Mouse (Mus musculus) layer of hippocampus, adult 18-20 months (tissue): ENCODE measurements at regions not wholly inside any gene's neighbourhood (a gene's known extent, or its start where the extent isn't known, plus 50 kb on each side); places are given as distances from the start of the nearest gene placed in this dataset.

Source experiments
- DNase-seq, 2 experiments: peaks; one replicate each; pipeline ENCODE4 v3.0.0; 2022; ENCODE audit warnings: low spot score in 2 of 2

- no peak for DNase-seq
Observed at GRCm38 (mm10) chr5:80766591-80766990, 253.3 kb upstream of the Adgrl3 start.

GRCm38 (mm10) chr5:80783892-80784291, 236.0 kb upstream of the Adgrl3 start:
- DNase-seq, result peak; percentile 59 to 84

- no peak for DNase-seq
Observed at GRCm38 (mm10) chr5:80784746-80785145, 235.2 kb upstream of the Adgrl3 start.

GRCm38 (mm10) chr5:80791658-80792057, 228.3 kb upstream of the Adgrl3 start:
- DNase-seq, result no peak

- DNase-seq, result no peak
Observed at GRCm38 (mm10) chr5:80799777-80800176, 220.2 kb upstream of the Adgrl3 start.

- DNase-seq, result no peak
Observed at GRCm38 (mm10) chr5:80812917-80813316, 207.0 kb upstream of the Adgrl3 start.

GRCm38 (mm10) chr5:80819208-80819607, 200.7 kb upstream of the Adgrl3 start:
- no peak for DNase-seq

- no peak for DNase-seq
Observed at GRCm38 (mm10) chr5:80842531-80842930, 177.4 kb upstream of the Adgrl3 start.

- DNase-seq, result no peak
Observed at GRCm38 (mm10) chr5:80855034-80855433, 164.9 kb upstream of the Adgrl3 start.

GRCm38 (mm10) chr5:80876600-80876999, 143.3 kb upstream of the Adgrl3 start:
- no peak for DNase-seq

- DNase-seq, result no peak
Observed at GRCm38 (mm10) chr5:80898230-80898629, 121.7 kb upstream of the Adgrl3 start.

- no peak for DNase-seq
Observed at GRCm38 (mm10) chr5:80908771-80909170, 111.2 kb upstream of the Adgrl3 start.

GRCm38 (mm10) chr5:80938791-80939190, 81.1 kb upstream of the Adgrl3 start:
- no peak for DNase-seq

GRCm38 (mm10) chr5:80951861-80952599, 67.9 kb upstream of the Adgrl3 start:
- no peak for DNase-seq

GRCm38 (mm10) chr5:80952600-80953218, 67.2 kb upstream of the Adgrl3 start:
- DNase-seq, result no peak
